Comparison of ENCODE assay signal across 24 mouse cellular contexts in the genomic region with DNA sequence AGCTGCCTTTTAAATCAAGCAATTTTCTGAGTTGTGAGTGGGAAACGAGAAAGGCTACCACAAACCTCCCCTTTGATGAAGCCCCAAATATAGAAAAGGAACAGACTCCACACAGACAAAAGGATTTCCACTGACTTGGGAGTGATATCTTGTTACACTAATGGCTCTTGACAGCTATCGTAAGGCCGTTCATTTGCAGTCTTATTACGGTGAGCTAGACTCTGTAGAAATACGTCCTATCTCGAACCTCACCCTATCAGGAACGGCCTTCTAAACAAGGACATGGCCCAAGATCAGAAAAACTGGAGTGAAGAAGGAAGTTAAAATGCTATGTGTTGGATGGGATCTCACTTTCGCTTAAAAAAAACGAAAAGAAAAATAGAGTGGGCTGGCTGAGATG. TPM values are rescaled to one million over a fixed set of nuclear protein-coding genes. Genes with fewer than 3 reads are reported as not detected.
DNase-seq lines count a peak whose midpoint lies in the region; ATAC-seq lines count a peak whose summit lies in the region.
"Had no signal": no experiment of that assay in that cellular context is flagged by ENCODE, and none has a peak within 500 bp of the region (broad histone marks: within the 10 kb centered on the region; RNA-seq: fewer than 3 reads in every experiment).

No protein-coding gene starts in this region.

- peak; percentile 65 for DNase-seq in heart, adult 11 months
- DNase-seq in heart, adult 9 months (ENCODE audit: low spot score in 2 of 2), result no peak
- peak; percentile 47 for DNase-seq in Muller cell, postnatal 12 days (ENCODE audit: inconsistent ontology term)
- DNase-seq in limb, embryonic 10.5 days (ENCODE audit: low spot score), result peak; percentile 9
- DNase-seq in retina, postnatal 1 day, result peak; percentile 86
- DNase-seq in cerebellum, adult 8-10 months, result no peak
- DNase-seq: adrenal gland, adult 8-10 months; adrenal gland, postnatal 14 days; adrenal gland, postnatal 36 days; cerebellum, adult 11-12 months; cerebellum, adult 2 months; cerebellum, adult 9-11 months; cerebellum, postnatal 14 days; cerebellum, postnatal 36 days; embryo, embryonic 11 days had no signal

- H3K36me3 ChIP-seq in limb, embryonic 10.5 days, result no peaks in the 10 kb centered on the region
- no peaks in the 10 kb centered on the region for H3K36me3 ChIP-seq in kidney, embryonic 15.5 days
- H3K36me3 ChIP-seq: embryonic facial prominence, embryonic 12.5 days; forebrain, embryonic 10.5 days; forebrain, embryonic 12.5 days had no signal

- H3K4me3 ChIP-seq in limb, embryonic 10.5 days, result no peak overlapping the region
- no peak overlapping the region for H3K4me3 ChIP-seq in kidney, embryonic 15.5 days (replicated peaks)
- H3K4me3 ChIP-seq: embryonic facial prominence, embryonic 12.5 days; erythroblast, embryonic 14.5 days; forebrain, embryonic 10.5 days; forebrain, embryonic 12.5 days had no signal

- H3K9me3 ChIP-seq in limb, embryonic 10.5 days (replicated peaks), result no peaks in the 10 kb centered on the region
- H3K9me3 ChIP-seq in kidney, embryonic 15.5 days (replicated peaks), result no peaks in the 10 kb centered on the region
- H3K9me3 ChIP-seq: embryonic facial prominence, embryonic 12.5 days; forebrain, embryonic 10.5 days; forebrain, embryonic 12.5 days had no signal

- no peaks in the 10 kb centered on the region for H3K27me3 ChIP-seq in limb, embryonic 10.5 days (ENCODE audit: low read depth, poor library complexity, severe bottlenecking)
- no peaks in the 10 kb centered on the region for H3K27me3 ChIP-seq in kidney, embryonic 15.5 days
- H3K27me3 ChIP-seq: embryonic facial prominence, embryonic 12.5 days; Patski had no signal

- no peak overlapping the region for H3K4me2 ChIP-seq in kidney, embryonic 15.5 days
- H3K4me2 ChIP-seq: embryonic facial prominence, embryonic 12.5 days; forebrain, embryonic 12.5 days had no signal

- ATAC-seq in kidney, embryonic 15.5 days (replicated peaks; ENCODE audit: low FRiP score), result no peak
- ATAC-seq: activated CD4-positive, CD25-positive, alpha-beta regulatory T cell, adult 4 months; forebrain, embryonic 14.5 days; forebrain, embryonic 16.5 days; Patski had no signal

- H3K4me1 ChIP-seq in limb, embryonic 10.5 days, result peaks cover 18% of the 10 kb centered on the region
- H3K4me1 ChIP-seq in kidney, embryonic 15.5 days, result 0 out of 2 replicates have a peak, but pooled peaks cover 3% of the 10 kb centered on the region

- no peak overlapping the region for H3K27ac ChIP-seq in limb, embryonic 10.5 days
- no peak overlapping the region for H3K27ac ChIP-seq in kidney, embryonic 15.5 days
- H3K27ac ChIP-seq: forebrain, embryonic 10.5 days; forebrain, embryonic 12.5 days had no signal

- H3K9ac ChIP-seq in kidney, embryonic 15.5 days, result no peak overlapping the region
- H3K9ac ChIP-seq: embryonic facial prominence, embryonic 12.5 days; forebrain, embryonic 12.5 days had no signal

- WGBS in limb, embryonic 10.5 days, result 79% methylated on average over 9 of the region's 9 CpGs
- 60% methylated on average over 9 of the region's 9 CpGs for WGBS in kidney, embryonic 15.5 days

RNA-seq across cellular contexts. Expression of a gene that starts 25.0 kb away (rescaled TPM):
- polyA plus RNA-seq in limb, embryonic 10.5 days (2016; fragmentation: Nextera tagmentation; extraction: Ambion mirVana), result 45.9 and 56.6 TPM in 2 replicates
- 58.6 and 62.0 TPM in 2 replicates for polyA plus RNA-seq in kidney, embryonic 15.5 days (2015; fragmentation: Nextera tagmentation; extraction: Ambion mirVana)

Comparison
In these comparisons a context has a peak if more than half of its experiments do, and no peak if none do; other contexts are left out.
1. DNase-seq: peak in heart, adult 11 months (single experiment), Muller cell, postnatal 12 days (single experiment), limb, embryonic 10.5 days (single experiment) and retina, postnatal 1 day (single experiment); none in heart, adult 9 months (0 of 2) and cerebellum, adult 8-10 months (single experiment).